Mouse (Mus musculus): Measurements from ENCODE around the gene Tbc1d10b.

GRCm38 (mm10) chr7:127152464-127152863 lies 55.8 kb downstream of the Tbc1d10b start:
- TF ChIP-seq CTCF (IDR thresholded peaks at IDR 0.05; ENCODE audit: low read depth) (no peak), EP300 (optimal IDR thresholded peaks at IDR 0.05) (no peak)

All from stomach, postnatal 0 days (tissue).